Mouse (Mus musculus) lung, postnatal 0 days (tissue): ENCODE results near the gene Tbc1d5. TPM values are rescaled to one million over a fixed set of nuclear protein-coding genes. Genes with fewer than 3 reads are reported as not detected.

Experiments
- ATAC-seq: fragments of 200-750 bp; cut with Nextera tagmentation; 2 replicates; pipeline ENCODE4 v1.8.0; 2017; ENCODE audit warnings: moderate library complexity
- DNase-seq: peaks from one replicate; pipeline ENCODE4 v3.0.0-alpha.2; 2016; ENCODE audit warnings: low spot score
- H3K27ac ChIP-seq: fragments of 300-500 bp; sonication (generic); 2 replicates; pipeline ENCODE4 v1.5.1; 2014; ENCODE audit warnings: antibody characterized with exemption, mild to moderate bottlenecking, low read length, mixed read lengths
- H3K27me3 ChIP-seq: fragments of 300-500 bp; sonication (generic); replicated peaks from 2 replicates; pipeline ENCODE4 v1.6.1; 2014; ENCODE audit warnings: low read length, mixed read lengths; ENCODE audit not compliant: insufficient read depth
- H3K36me3 ChIP-seq: fragments of 300-500 bp; sonication (generic); 2 replicates; pipeline ENCODE4 v1.6.1; 2014; ENCODE audit warnings: low read length, mixed read lengths; ENCODE audit not compliant: insufficient read depth
- H3K4me1 ChIP-seq: fragments of 300-500 bp; sonication (generic); 2 replicates; pipeline ENCODE4 v1.6.1; 2014; ENCODE audit warnings: antibody characterized with exemption, low read depth, low read length, mixed read lengths; ENCODE audit not compliant: insufficient read depth
- H3K4me2 ChIP-seq: fragments of 300-500 bp; sonication (generic); replicated peaks from 2 replicates; pipeline ENCODE4 v1.6.1; 2014; ENCODE audit warnings: low read depth, mild to moderate bottlenecking, low read length, moderate library complexity, mixed read lengths
- H3K4me3 ChIP-seq: fragments of 300-500 bp; sonication (generic); 2 replicates; pipeline ENCODE4 v1.5.1; 2014; ENCODE audit warnings: low read depth, low read length
- H3K9ac ChIP-seq: fragments of 300-500 bp; sonication (generic); replicated peaks from 2 replicates; pipeline ENCODE4 v1.6.1; 2014; ENCODE audit warnings: low read depth, mild to moderate bottlenecking
- H3K9me3 ChIP-seq: fragments of 300-500 bp; sonication (generic); 2 replicates; pipeline ENCODE4 v1.6.1; 2016; ENCODE audit warnings: low read length, mixed read lengths
- CTCF ChIP-seq: IDR thresholded peaks from 2 replicates; pipeline ENCODE4 v1.5.1; 2016; ENCODE audit warnings: antibody characterized with exemption, mild to moderate bottlenecking
- EP300 ChIP-seq: IDR thresholded peaks from 2 replicates; pipeline ENCODE4 v1.6.1; 2016; ENCODE audit warnings: antibody characterized with exemption, mild to moderate bottlenecking, control low read depth
- WGBS: fragments of 180-500 bp; shearing (Covaris S2); extraction: QIAGEN DNeasy Blood & Tissue Kit; methylation state at CpG from one replicate; pipeline ENCODE4 v1.1.7; 2014; 5-methylcytosine and 5-hydroxymethylcytosine counted together
- polyA plus RNA-seq: library from polyadenylated mRNA; unstranded; fragments of >200 nt; fragmentation: Nextera tagmentation; extraction: Ambion mirVana; gene quantifications from 2 replicates; pipeline ENCODE4 v1.2.1, GENCODE M21; 2015

Gene Tbc1d5
- polyA plus RNA-seq, 1 experiment from 2014 or later, result 3.9 TPM

DNA sequence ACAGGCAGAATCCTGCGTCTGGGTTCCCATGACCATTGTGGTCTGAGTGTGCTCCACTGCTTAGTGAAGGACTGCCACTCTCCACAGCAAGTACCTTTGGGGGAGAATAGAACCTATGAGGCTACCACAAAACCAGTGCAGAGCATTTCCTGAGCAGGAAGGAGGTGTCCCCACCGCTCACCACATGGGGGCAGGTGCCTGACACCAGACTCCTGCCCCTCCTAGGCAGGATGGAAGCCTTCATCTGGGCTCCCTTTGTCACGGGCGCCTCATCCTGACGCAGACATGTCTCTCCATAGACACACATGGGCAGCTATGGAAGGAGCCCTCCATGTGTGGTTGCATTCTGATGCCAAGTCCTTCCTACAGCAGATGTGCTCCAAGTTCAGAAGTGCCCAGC is 447.3 kb downstream of the Tbc1d5 start:
- ATAC-seq (no peak), DNase-seq (no peak)
- peaks cover 12% of the 10 kb centered on the region; the same call in 1 of the 2 replicates for H3K4me1 ChIP-seq
- no peak for TF ChIP-seq EP300
- H3K27me3 ChIP-seq, result no peaks in the 10 kb centered on the region
- no peaks in the 10 kb centered on the region for H3K9me3 ChIP-seq
- H3K9ac ChIP-seq, result no peak overlapping the region
- H3K4me2 ChIP-seq, result no peak overlapping the region
- H3K36me3 ChIP-seq, result no peaks in the 10 kb centered on the region
- 89% methylated on average over 5 of the region's 5 CpGs for WGBS
- no peak overlapping the region for H3K4me3 ChIP-seq
- no peak overlapping the region for H3K27ac ChIP-seq

GRCm38 (mm10) chr17:50730896-50731295 is 448.3 kb downstream of the Tbc1d5 start:
- TF ChIP-seq CTCF (no peak), EP300 (no peak)
- Histone ChIP-seq H3K9me3 (no peaks in the 10 kb centered on the region), H3K27ac (no peak overlapping the region), H3K4me2 (no peak overlapping the region), H3K27me3 (no peaks in the 10 kb centered on the region), H3K9ac (no peak overlapping the region), H3K4me1 (peaks cover 7% of the 10 kb centered on the region; the same call in 1 of the 2 replicates), H3K36me3 (no peaks in the 10 kb centered on the region), H3K4me3 (no peak overlapping the region)
- WGBS, result 83% methylated on average over 2 of the region's 2 CpGs
- ATAC-seq (no peak), DNase-seq (no peak)

DNA sequence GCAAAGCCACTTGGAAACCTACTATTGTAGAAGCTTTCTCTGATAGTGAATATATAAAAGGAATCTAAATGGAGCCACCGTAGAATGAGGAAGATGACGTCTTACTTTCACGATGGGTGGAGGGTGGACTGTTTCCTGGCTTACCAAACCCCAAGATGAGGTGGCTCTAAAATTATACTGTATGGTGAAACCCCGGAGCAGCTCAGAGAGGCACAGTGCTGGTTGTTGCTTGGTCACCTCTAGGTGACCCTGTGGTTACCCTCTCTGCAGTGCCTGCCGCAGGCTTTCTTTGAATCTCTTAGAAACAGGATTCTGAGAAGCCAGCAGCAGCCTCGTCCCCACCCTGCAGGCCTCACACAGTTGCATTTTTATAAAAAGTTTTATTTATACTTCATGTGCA is 449.6 kb downstream of the Tbc1d5 start:
- no peak overlapping the region for H3K4me3 ChIP-seq
- H3K27ac ChIP-seq, result no peak overlapping the region
- no peaks in the 10 kb centered on the region for H3K4me1 ChIP-seq
- H3K36me3 ChIP-seq, result no peaks in the 10 kb centered on the region
- H3K9me3 ChIP-seq, result no peaks in the 10 kb centered on the region
- DNase-seq (no peak), ATAC-seq (no peak)
- H3K9ac ChIP-seq, result no peak overlapping the region
- no peak overlapping the region for H3K4me2 ChIP-seq
- TF ChIP-seq CTCF, result no peak
- no peak for TF ChIP-seq EP300
- 85% methylated on average over 6 of the region's 6 CpGs for WGBS
- H3K27me3 ChIP-seq, result no peaks in the 10 kb centered on the region

DNA sequence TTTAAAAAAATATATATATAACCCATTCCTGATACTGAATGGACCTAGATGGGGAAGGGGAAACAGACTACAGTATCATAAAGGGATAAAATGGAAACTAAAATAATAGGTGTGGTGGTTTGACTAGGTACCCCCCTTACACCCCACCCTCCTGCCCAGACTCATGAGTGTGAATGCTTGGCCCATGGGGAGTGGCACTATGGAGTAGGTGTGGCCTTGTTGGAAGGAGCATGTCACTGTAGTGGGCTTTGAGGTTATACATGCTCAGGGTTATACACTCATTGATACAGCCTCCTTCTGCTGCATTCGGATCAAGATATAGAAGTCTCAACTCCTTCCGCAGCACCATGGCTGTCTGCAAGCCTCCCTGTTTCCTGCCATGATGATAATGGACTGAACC is 450.1 kb downstream of the Tbc1d5 start:
- TF ChIP-seq EP300 (no peak), CTCF (no peak)
- DNase-seq, result no peak

DNA sequence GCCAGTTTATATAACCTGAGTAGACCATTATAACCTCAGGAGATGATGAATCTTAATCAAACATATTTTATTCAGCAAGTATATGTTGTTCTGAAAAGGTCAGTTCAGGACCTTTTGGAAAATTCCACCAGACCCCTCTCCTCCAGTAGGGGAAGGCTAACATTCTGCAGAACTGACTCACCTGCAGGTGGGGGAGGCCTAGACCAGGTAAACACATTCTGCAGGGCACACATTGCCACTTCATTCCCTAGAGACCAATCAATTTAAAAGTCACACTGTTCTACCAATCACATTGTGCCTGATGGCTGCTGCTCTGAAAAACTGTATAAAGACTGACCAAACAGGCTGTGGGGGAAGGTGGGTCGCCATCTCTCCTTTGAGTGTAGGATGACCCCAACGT is 452.9 kb downstream of the Tbc1d5 start:
- WGBS, result 72% methylated on average over 2 of the region's 2 CpGs
- no peak for DNase-seq

More for the DNA sequence above, 450.1 kb downstream of the Tbc1d5 start:
- H3K36me3 ChIP-seq, result no peaks in the 10 kb centered on the region
- no peak overlapping the region for H3K9ac ChIP-seq
- WGBS, result 89% methylated on average over 2 of the region's 2 CpGs
- H3K4me3 ChIP-seq, result no peak overlapping the region
- no peaks in the 10 kb centered on the region for H3K4me1 ChIP-seq
- H3K27ac ChIP-seq, result no peak overlapping the region
- H3K9me3 ChIP-seq, result no peaks in the 10 kb centered on the region
- ATAC-seq, result no peak
- no peak overlapping the region for H3K4me2 ChIP-seq
- no peaks in the 10 kb centered on the region for H3K27me3 ChIP-seq

DNA sequence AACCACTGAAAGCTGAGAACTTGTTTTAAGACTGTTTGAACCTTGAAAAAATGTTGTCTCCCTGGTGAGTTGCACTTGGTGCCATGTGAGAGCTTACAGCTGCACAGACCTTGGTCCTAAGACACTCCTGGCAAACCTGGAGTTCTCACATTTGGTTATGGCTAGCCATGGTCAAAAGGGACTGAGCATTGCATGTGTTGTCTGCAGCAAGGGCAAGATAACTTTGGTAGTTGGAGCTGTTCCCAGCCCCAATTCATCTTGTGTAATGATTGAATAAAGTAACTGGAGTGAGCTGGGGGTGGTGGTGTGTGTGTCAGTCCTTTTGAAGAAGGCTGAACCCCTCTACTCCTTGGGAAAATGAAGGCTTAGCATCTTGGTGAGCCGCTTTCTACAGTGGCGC is 454.8 kb downstream of the Tbc1d5 start:
- Histone ChIP-seq H3K4me2 (no peak overlapping the region), H3K9me3 (no peaks in the 10 kb centered on the region), H3K4me3 (no peak overlapping the region), H3K27ac (no peak overlapping the region), H3K36me3 (no peaks in the 10 kb centered on the region), H3K27me3 (no peaks in the 10 kb centered on the region), H3K9ac (no peak overlapping the region), H3K4me1 (no peaks in the 10 kb centered on the region)
- no peak for ATAC-seq
- DNase-seq, result no peak
- WGBS, result 80% methylated on average over 2 of the region's 2 CpGs
- no peak for TF ChIP-seq CTCF
- TF ChIP-seq EP300, result no peak

More for the DNA sequence above, 452.9 kb downstream of the Tbc1d5 start:
- no peak for ATAC-seq
- no peak overlapping the region for H3K4me3 ChIP-seq
- H3K27ac ChIP-seq, result no peak overlapping the region
- no peaks in the 10 kb centered on the region for H3K4me1 ChIP-seq
- H3K27me3 ChIP-seq, result no peaks in the 10 kb centered on the region
- H3K36me3 ChIP-seq, result no peaks in the 10 kb centered on the region
- no peak overlapping the region for H3K4me2 ChIP-seq
- H3K9ac ChIP-seq, result no peak overlapping the region
- TF ChIP-seq EP300 (no peak), CTCF (no peak)
- no peaks in the 10 kb centered on the region for H3K9me3 ChIP-seq

- WGBS, result 76% methylated on average over 5 of the region's 5 CpGs
- H3K36me3 ChIP-seq, result no peaks in the 10 kb centered on the region
- no peak overlapping the region for H3K27ac ChIP-seq
- DNase-seq (no peak), ATAC-seq (no peak)
- no peak overlapping the region for H3K9ac ChIP-seq
- no peaks in the 10 kb centered on the region for H3K27me3 ChIP-seq
- H3K4me1 ChIP-seq, result no peaks in the 10 kb centered on the region
- no peaks in the 10 kb centered on the region for H3K9me3 ChIP-seq
- TF ChIP-seq EP300 (no peak), CTCF (no peak)
- H3K4me3 ChIP-seq, result no peak overlapping the region
- H3K4me2 ChIP-seq, result no peak overlapping the region
Observed at GRCm38 (mm10) chr17:50717586-50717985, 461.6 kb downstream of the Tbc1d5 start.
